Mouse (Mus musculus): Measurements from ENCODE around the gene Kcnj14. TPM values are rescaled to one million over a fixed set of nuclear protein-coding genes. Genes with fewer than 3 reads are reported as not detected.

The Kcnj14 gene
- polyA plus RNA-seq, 1 experiment = not detected

DNA sequence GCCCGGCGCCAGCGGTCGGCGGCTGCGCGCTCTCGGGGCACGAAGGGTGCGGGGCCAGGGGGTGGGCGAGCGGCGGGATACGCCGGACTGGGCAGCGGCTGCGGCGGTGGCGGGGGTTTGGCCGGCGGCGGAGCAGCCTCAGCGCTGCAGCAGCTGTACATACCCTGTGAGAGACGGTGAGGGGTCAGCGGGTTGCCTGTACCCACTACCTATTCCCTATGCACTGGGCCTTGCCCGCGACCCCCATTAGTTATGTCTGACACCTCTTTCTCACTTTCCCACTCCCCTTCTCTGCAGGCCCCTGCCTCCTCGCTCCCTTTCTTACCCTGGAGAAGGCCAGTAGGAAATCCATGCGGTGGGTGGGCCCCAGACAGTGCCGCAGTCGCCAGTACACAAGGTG is 9.3 kb upstream of the Kcnj14 start:
- Histone ChIP-seq H3K4me1 (ENCODE audit: control insufficient read depth, insufficient read depth, low read length) (peaks cover 18% of the 10 kb centered on the region), H3K4me3 (ENCODE audit: insufficient read depth, low read depth, low read length) (peak overlapping the region; percentile 44; the same call in 1 of the 2 replicates), H3K27ac (ENCODE audit: insufficient read depth, low read depth, low read length) (no peak overlapping the region)
- TF ChIP-seq POLR2A (IDR thresholded peaks at IDR 0.05; ENCODE audit: insufficient read depth, low read depth, low read length) (no peak), CTCF (IDR thresholded peaks at IDR 0.05; ENCODE audit: insufficient read depth, low read depth, low read length) (no peak)
- WGBS = 24% methylated on average over 31 of the region's 31 CpGs

DNA sequence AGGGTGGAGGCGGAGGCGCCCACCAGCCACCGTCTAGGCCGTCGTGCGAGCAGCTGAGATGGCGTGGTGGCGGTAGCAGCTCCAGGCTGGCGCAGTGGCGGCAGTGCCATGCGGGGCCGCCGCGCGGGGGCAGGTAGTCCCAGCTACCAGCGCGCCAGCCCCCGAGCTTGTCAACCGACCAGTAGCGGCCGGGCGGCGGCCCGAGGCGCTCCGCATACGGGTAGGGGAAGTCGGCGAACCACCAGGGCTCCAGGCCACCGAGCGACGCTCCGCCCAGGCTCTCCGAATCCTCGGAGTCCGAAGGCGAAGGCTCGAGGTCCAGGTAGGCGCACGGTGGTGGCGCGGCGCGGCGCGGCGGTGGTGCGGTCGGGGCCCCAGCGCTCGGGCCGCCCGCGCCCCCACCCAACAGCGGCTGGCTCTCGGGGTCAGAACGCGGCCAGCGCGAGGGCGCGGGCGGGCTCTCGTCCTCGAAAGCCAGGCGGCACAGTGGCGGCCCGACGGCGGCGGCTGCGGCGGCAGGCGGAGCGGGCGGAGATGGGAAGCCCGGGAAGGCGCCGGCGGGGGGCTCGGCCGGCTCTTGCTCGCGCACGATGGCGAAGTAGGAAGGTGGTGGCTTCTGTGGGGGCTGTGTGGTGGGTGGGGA is 8.7 kb upstream of the Kcnj14 start:
- peak overlapping the region; percentile 44 for H3K4me3 ChIP-seq (ENCODE audit: insufficient read depth, low read depth, low read length)
- TF ChIP-seq CTCF (IDR thresholded peaks at IDR 0.05; ENCODE audit: insufficient read depth, low read depth, low read length) (no peak), POLR2A (IDR thresholded peaks at IDR 0.05; ENCODE audit: insufficient read depth, low read depth, low read length) (no peak)
- 9% methylated on average over 83 of the region's 86 CpGs for WGBS

DNA sequence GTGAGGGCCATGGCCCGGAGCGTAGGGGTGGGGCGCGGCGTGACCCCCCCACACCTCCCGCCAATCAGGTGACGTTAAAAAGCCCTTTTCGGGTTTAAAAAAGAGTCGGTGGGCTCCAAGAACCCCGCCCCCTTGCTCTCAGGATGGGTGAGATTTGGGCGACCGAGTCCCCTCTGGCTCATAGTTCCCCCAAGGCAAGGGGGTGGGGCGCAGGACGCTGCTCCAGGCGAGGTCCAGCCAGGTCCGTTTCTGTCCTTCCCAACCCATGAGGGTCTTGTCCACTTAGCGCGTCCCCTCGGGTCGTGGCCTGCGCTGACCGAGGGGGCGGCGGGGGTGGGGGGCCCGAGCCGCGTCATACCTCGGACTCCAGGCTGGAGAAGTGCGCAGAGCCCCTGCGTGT is 7.8 kb upstream of the Kcnj14 start:
- no peak overlapping the region for H3K27ac ChIP-seq (ENCODE audit: insufficient read depth, low read depth, low read length)

More for the DNA sequence above, 8.7 kb upstream of the Kcnj14 start:
- Histone ChIP-seq H3K4me1 (ENCODE audit: control insufficient read depth, insufficient read depth, low read length) (peaks cover 18% of the 10 kb centered on the region), H3K27ac (ENCODE audit: insufficient read depth, low read depth, low read length) (no peak overlapping the region)

DNA sequence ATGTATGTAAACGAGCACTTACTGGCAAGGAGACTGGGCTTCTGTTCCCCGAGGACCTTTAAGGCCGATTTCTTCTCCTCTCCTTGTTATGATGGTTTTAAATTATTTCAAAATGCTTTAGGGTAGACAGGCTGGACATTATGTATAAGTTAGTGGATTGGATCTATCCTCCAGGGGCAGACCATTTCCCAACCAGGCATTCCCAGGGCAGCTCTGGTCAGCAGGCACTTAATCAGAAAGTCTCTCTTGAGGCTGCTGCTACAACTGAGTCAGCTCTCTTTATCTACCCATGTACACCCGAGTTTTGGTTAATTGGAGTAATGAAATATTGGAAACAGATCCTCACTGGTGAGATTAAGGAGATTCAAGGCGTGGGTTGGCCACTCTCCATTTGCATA is 6.5 kb upstream of the Kcnj14 start:
- WGBS = 19% methylated on average over 5 of the region's 5 CpGs
- Histone ChIP-seq H3K4me3 (ENCODE audit: insufficient read depth, low read depth, low read length) (no peak overlapping the region), H3K4me1 (ENCODE audit: control insufficient read depth, insufficient read depth, low read length) (peaks cover 18% of the 10 kb centered on the region), H3K27ac (ENCODE audit: insufficient read depth, low read depth, low read length) (peak overlapping the region; percentile 99; the same call in 1 of the 2 replicates)
- no peak for TF ChIP-seq POLR2A (IDR thresholded peaks at IDR 0.05; ENCODE audit: insufficient read depth, low read depth, low read length)
- TF ChIP-seq CTCF (IDR thresholded peaks at IDR 0.05; ENCODE audit: insufficient read depth, low read depth, low read length) = no peak

More for the DNA sequence above, 7.8 kb upstream of the Kcnj14 start:
- no peak for TF ChIP-seq CTCF (IDR thresholded peaks at IDR 0.05; ENCODE audit: insufficient read depth, low read depth, low read length)
- TF ChIP-seq POLR2A (IDR thresholded peaks at IDR 0.05; ENCODE audit: insufficient read depth, low read depth, low read length) = no peak
- WGBS = 13% methylated on average over 30 of the region's 30 CpGs
- Histone ChIP-seq H3K4me3 (ENCODE audit: insufficient read depth, low read depth, low read length) (peak overlapping the region; percentile 44), H3K4me1 (ENCODE audit: control insufficient read depth, insufficient read depth, low read length) (peaks cover 18% of the 10 kb centered on the region)

DNA sequence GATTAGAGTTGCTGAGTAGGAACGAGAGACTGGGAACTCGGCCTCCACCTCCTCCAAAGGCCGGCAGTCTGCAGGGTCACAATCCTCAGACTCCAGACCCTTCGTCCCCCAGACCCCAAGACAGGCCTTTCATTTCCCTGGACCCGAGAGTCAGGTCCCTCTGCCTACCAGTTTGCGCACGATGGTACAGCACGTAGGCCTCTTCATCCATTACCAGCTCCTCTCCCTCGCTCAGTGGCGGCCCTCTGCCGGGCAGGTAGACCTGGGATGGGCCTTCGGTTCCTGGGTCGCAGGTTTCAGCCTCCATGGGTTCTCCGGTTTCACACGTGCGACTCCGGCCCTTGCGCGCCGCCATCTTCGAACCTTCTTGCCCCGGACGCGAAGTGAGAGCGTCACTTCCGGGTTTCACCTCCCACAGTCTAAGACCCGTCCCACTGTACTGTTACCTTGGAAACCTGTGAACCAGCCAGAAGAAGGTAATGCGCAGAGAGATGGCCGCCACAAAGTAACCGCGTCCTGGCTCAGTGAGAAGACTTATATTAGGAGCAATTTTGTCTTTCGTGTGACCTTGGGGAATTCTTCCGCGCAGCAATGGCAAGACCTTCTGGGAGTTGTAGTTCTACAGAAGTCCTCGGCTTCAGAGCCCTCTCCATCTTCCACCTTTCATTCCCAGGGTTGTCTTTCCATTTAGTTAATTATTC is 6.0 kb upstream of the Kcnj14 start, which contains the start of gene Grwd1:
Grwd1 (minus strand) TSS at position 518 of the 701 bp plus-strand sequence.
- H3K27ac ChIP-seq (ENCODE audit: insufficient read depth, low read depth, low read length) = peak within 1 kb of the TSS; percentile 99
- peaks cover 18% of the 10 kb centered on the region for H3K4me1 ChIP-seq (ENCODE audit: control insufficient read depth, insufficient read depth, low read length)
- WGBS = under 1% methylated on average over 35 of the region's 35 CpGs
- H3K4me3 ChIP-seq (ENCODE audit: insufficient read depth, low read depth, low read length) = peak within 1 kb of the TSS; percentile 83
- TF ChIP-seq POLR2A (IDR thresholded peaks at IDR 0.05; ENCODE audit: insufficient read depth, low read depth, low read length) = no peak; the same call in 1 of the 2 replicates
- TF ChIP-seq CTCF (IDR thresholded peaks at IDR 0.05; ENCODE audit: insufficient read depth, low read depth, low read length) = no peak

DNA sequence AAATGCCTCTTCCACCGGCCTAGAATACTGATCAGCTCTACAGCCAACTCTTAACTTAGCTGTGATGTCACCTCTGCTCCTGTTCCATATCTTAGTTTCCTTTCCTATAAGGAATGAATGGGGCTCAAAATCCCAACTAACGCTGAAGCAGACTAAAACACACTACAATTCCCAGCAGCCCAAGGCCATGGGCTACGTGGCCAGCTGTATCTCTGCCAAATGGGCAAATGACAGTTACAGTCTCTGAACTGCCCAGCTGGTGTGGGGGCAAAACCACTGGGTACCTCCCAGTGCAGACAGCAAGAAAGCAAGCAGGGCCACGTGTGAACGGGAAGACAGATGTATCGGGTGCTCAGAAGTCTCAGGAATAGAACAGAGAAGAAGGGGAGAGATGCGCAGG is 2.0 kb upstream of the Kcnj14 start:
- peaks cover 9% of the 10 kb centered on the region for H3K4me1 ChIP-seq (ENCODE audit: control insufficient read depth, insufficient read depth, low read length)
- no peak for TF ChIP-seq POLR2A (IDR thresholded peaks at IDR 0.05; ENCODE audit: insufficient read depth, low read depth, low read length)
- TF ChIP-seq CTCF (IDR thresholded peaks at IDR 0.05; ENCODE audit: insufficient read depth, low read depth, low read length) = no peak
- H3K4me3 ChIP-seq (ENCODE audit: insufficient read depth, low read depth, low read length) = no peak overlapping the region
- WGBS = 80% methylated on average over 7 of the region's 7 CpGs
- H3K27ac ChIP-seq (ENCODE audit: insufficient read depth, low read depth, low read length) = no peak overlapping the region

DNA sequence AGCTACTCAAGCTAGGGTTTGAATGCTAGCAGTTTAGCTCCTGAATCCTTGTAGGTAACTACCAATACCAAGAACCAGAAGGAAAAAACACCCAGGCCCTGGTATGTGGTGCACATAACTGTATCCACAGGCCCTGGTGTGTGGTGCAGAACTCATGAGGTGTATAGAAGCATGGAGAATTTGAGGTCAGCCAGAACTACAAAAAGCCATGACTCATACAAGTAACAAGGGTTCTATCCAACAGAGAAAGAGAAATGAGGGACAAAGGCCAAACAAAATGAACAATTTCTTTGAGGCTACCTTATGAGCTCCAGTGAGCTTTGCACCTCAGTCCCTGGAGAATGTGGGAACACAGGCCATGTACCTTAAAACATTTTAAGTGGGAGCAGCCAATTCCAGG is 3.7 kb downstream of the Kcnj14 start:
- H3K4me3 ChIP-seq (ENCODE audit: insufficient read depth, low read depth, low read length) = no peak overlapping the region
- H3K4me1 ChIP-seq (ENCODE audit: control insufficient read depth, insufficient read depth, low read length) = no peaks in the 10 kb centered on the region; the same call in 1 of the 2 replicates
- TF ChIP-seq POLR2A (IDR thresholded peaks at IDR 0.05; ENCODE audit: insufficient read depth, low read depth, low read length) (no peak), CTCF (IDR thresholded peaks at IDR 0.05; ENCODE audit: insufficient read depth, low read depth, low read length) (no peak)
- no peak overlapping the region for H3K27ac ChIP-seq (ENCODE audit: insufficient read depth, low read depth, low read length)

DNA sequence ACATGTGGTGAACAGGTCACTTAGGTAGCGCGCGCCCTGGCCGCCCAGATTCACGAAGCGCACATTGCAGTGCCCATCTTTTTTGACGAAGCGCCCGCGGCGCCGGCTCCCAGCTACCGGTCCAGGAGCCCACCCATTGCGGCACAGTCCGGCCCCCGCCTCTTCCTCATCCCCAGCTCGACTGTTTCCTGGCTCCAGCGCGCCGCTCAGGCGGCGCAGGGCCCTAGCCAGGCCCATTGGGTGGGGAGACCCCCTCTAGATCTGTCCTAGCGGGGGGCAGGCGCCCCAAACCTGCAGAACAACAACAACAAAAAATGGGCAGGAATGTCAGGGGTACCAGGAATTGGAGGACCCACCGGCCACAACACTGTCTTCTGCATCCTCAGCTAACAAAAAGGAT is 4.7 kb downstream of the Kcnj14 start:
- no peak for TF ChIP-seq POLR2A (IDR thresholded peaks at IDR 0.05; ENCODE audit: insufficient read depth, low read depth, low read length)
- TF ChIP-seq CTCF (IDR thresholded peaks at IDR 0.05; ENCODE audit: insufficient read depth, low read depth, low read length) = no peak
- Histone ChIP-seq H3K4me3 (ENCODE audit: insufficient read depth, low read depth, low read length) (no peak overlapping the region), H3K4me1 (ENCODE audit: control insufficient read depth, insufficient read depth, low read length) (peaks cover 10% of the 10 kb centered on the region), H3K27ac (ENCODE audit: insufficient read depth, low read depth, low read length) (no peak overlapping the region)
- WGBS = 33% methylated on average over 25 of the region's 25 CpGs

DNA sequence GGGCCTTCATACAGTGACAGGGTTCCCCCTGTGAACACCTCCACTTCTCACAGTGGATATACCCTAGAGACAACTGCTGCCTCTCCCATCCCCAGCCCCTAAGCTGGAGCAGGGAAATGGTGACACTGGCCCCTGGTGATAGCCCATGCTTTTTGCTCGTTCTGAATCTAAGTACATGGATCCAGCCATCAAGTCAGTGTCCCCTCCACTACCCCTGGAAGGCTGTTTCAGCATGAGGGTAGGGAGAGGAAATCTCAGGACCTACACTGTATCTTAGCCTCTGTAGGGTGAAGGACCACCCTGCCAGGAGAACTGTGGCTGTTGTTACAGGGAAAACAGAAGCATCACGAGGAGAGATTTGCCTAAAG is 8.6 kb downstream of the Kcnj14 start:
- TF ChIP-seq CTCF (IDR thresholded peaks at IDR 0.05; ENCODE audit: insufficient read depth, low read depth, low read length) (no peak), POLR2A (IDR thresholded peaks at IDR 0.05; ENCODE audit: insufficient read depth, low read depth, low read length) (no peak)
- peaks cover 15% of the 10 kb centered on the region for H3K4me1 ChIP-seq (ENCODE audit: control insufficient read depth, insufficient read depth, low read length)
- no peak overlapping the region for H3K27ac ChIP-seq (ENCODE audit: insufficient read depth, low read depth, low read length)
- no peak overlapping the region for H3K4me3 ChIP-seq (ENCODE audit: insufficient read depth, low read depth, low read length)
- WGBS = 30% methylated on average over 2 of the region's 2 CpGs
